Mouse (Mus musculus) embryonic facial prominence, embryonic 13.5 days (tissue): ENCODE results near the gene Vasp. TPM values are rescaled to one million over a fixed set of nuclear protein-coding genes. Genes with fewer than 3 reads are reported as not detected.
A peak's percentile ranks its signal among the peaks of the same experiment; 100 is the strongest.

Experiments used
- ATAC-seq: fragments of 200-750 bp; cut with Nextera tagmentation; 2 replicates; pipeline ENCODE4 v1.8.0; 2017; ENCODE audit warnings: low read depth; ENCODE audit not compliant: insufficient number of reproducible peaks, insufficient read depth, low FRiP score, low TSS enrichment
- H3K27ac ChIP-seq: fragments of 300-500 bp; sonication (generic); 2 replicates; pipeline ENCODE4 v1.5.1; 2015; ENCODE audit warnings: moderate library complexity, mild to moderate bottlenecking, inconsistent platforms
- H3K27me3 ChIP-seq: fragments of 300-500 bp; sonication (generic); 2 replicates; pipeline ENCODE4 v1.6.1; 2015; ENCODE audit warnings: mild to moderate bottlenecking, inconsistent platforms
- H3K36me3 ChIP-seq: fragments of 300-500 bp; sonication (generic); 2 replicates; pipeline ENCODE4 v1.6.1; 2015; ENCODE audit warnings: mild to moderate bottlenecking, inconsistent platforms
- H3K4me1 ChIP-seq: fragments of 300-500 bp; sonication (generic); 2 replicates; pipeline ENCODE4 v1.6.1; 2015; ENCODE audit warnings: inconsistent platforms
- H3K4me2 ChIP-seq: fragments of 300-500 bp; sonication (generic); 2 replicates; pipeline ENCODE4 v1.6.1; 2015; ENCODE audit warnings: moderate library complexity, mild to moderate bottlenecking, inconsistent platforms
- H3K4me3 ChIP-seq: fragments of 300-500 bp; sonication (generic); 2 replicates; pipeline ENCODE4 v1.5.1; 2015; ENCODE audit warnings: mild to moderate bottlenecking, inconsistent platforms
- H3K9ac ChIP-seq: fragments of 300-500 bp; sonication (generic); 2 replicates; pipeline ENCODE4 v1.6.1; 2015; ENCODE audit warnings: mild to moderate bottlenecking, inconsistent platforms
- H3K9me3 ChIP-seq: fragments of 300-500 bp; sonication (generic); 2 replicates; pipeline ENCODE4 v1.6.1; 2016; ENCODE audit warnings: inconsistent platforms
- WGBS: fragments of 180-500 bp; shearing (Covaris S2); methylation state at CpG from one replicate; pipeline ENCODE4 v1.1.7; 2015; ENCODE audit warnings: mixed read lengths; 5-methylcytosine and 5-hydroxymethylcytosine counted together
- polyA plus RNA-seq: library from polyadenylated mRNA; unstranded; fragments of >200 nt; fragmentation: Nextera tagmentation; extraction: Ambion mirVana; gene quantifications from 2 replicates; pipeline ENCODE4 v1.2.1, GENCODE M21; 2015

Gene Vasp
- polyA plus RNA-seq, 1 experiment from 2014 or later: 64.0 TPM

- ATAC-seq: no peak
- Histone ChIP-seq H3K4me1 (peaks cover 32% of the 10 kb centered on the region), H3K27ac (no peak overlapping the region), H3K4me2 (no peak overlapping the region), H3K36me3 (peaks cover 45% of the 10 kb centered on the region), H3K9ac (0 out of 2 replicates have a peak overlapping the region, but pooled peaks have one; percentile 21), H3K27me3 (no peaks in the 10 kb centered on the region), H3K9me3 (no peaks in the 10 kb centered on the region), H3K4me3 (no peak overlapping the region)
- WGBS: 67% methylated on average over 10 of the region's 10 CpGs
These were observed 4.6 kb downstream of the Vasp start for GRCm38 (mm10) chr7:19267051-19267450.

- no peak for ATAC-seq
- H3K4me2 ChIP-seq: peak overlapping the region; percentile 9; the same call in 1 of the 2 replicates
- H3K9me3 ChIP-seq: no peaks in the 10 kb centered on the region
- WGBS: 82% methylated on average over 10 of the region's 10 CpGs
- peak overlapping the region; percentile 46; the same call in 1 of the 2 replicates for H3K9ac ChIP-seq
- no peaks in the 10 kb centered on the region for H3K27me3 ChIP-seq
- no peak overlapping the region for H3K27ac ChIP-seq
- H3K4me3 ChIP-seq: no peak overlapping the region
- peaks cover 32% of the 10 kb centered on the region for H3K4me1 ChIP-seq
- peaks cover 53% of the 10 kb centered on the region for H3K36me3 ChIP-seq
These were observed 5.4 kb downstream of the Vasp start for GRCm38 (mm10) chr7:19265928-19266822.

- Histone ChIP-seq H3K9ac (no peak overlapping the region), H3K27me3 (no peaks in the 10 kb centered on the region), H3K36me3 (peaks cover 63% of the 10 kb centered on the region), H3K4me3 (no peak overlapping the region), H3K27ac (no peak overlapping the region), H3K4me2 (no peak overlapping the region), H3K9me3 (no peaks in the 10 kb centered on the region), H3K4me1 (peaks cover 25% of the 10 kb centered on the region)
- no peak for ATAC-seq
- 82% methylated on average over 7 of the region's 7 CpGs for WGBS
These were observed 6.5 kb downstream of the Vasp start for GRCm38 (mm10) chr7:19265147-19265546.

GRCm38 (mm10) chr7:19258336-19258735, 13.3 kb downstream of the Vasp start:
- ATAC-seq: no peak
- 77% methylated on average over 3 of the region's 3 CpGs for WGBS
- Histone ChIP-seq H3K4me1 (peaks cover 13% of the 10 kb centered on the region), H3K9me3 (no peaks in the 10 kb centered on the region), H3K4me3 (no peak overlapping the region), H3K27ac (no peak overlapping the region; the same call in 1 of the 2 replicates), H3K36me3 (peaks cover 81% of the 10 kb centered on the region), H3K9ac (no peak overlapping the region), H3K4me2 (no peak overlapping the region), H3K27me3 (no peaks in the 10 kb centered on the region)

GRCm38 (mm10) chr7:19257390-19258022, 14.1 kb downstream of the Vasp start:
- Histone ChIP-seq H3K4me2 (no peak overlapping the region), H3K27me3 (no peaks in the 10 kb centered on the region), H3K27ac (peak overlapping the region; percentile 51; the same call in 1 of the 2 replicates), H3K4me3 (no peak overlapping the region), H3K4me1 (peaks cover 13% of the 10 kb centered on the region), H3K36me3 (peaks cover 73% of the 10 kb centered on the region), H3K9ac (no peak overlapping the region), H3K9me3 (no peaks in the 10 kb centered on the region)
- no peak for ATAC-seq
- 33% methylated on average over 11 of the region's 11 CpGs for WGBS

GRCm38 (mm10) chr7:19256567-19256966, 15.1 kb downstream of the Vasp start:
- 74% methylated on average over 7 of the region's 7 CpGs for WGBS
- peaks cover 64% of the 10 kb centered on the region for H3K36me3 ChIP-seq
- peaks cover 13% of the 10 kb centered on the region for H3K4me1 ChIP-seq
- H3K9ac ChIP-seq: no peak overlapping the region
- H3K4me2 ChIP-seq: no peak overlapping the region
- no peak overlapping the region; the same call in 1 of the 2 replicates for H3K27ac ChIP-seq
- no peak for ATAC-seq
- H3K27me3 ChIP-seq: no peaks in the 10 kb centered on the region
- H3K4me3 ChIP-seq: no peak overlapping the region
- H3K9me3 ChIP-seq: no peaks in the 10 kb centered on the region

GRCm38 (mm10) chr7:19255395-19255794, 16.2 kb downstream of the Vasp start:
- H3K4me3 ChIP-seq: no peak overlapping the region
- WGBS: 92% methylated on average over 17 of the region's 17 CpGs

GRCm38 (mm10) chr7:19253437-19253836, 18.2 kb downstream of the Vasp start:
- no peak overlapping the region for H3K4me2 ChIP-seq
- WGBS: 50% methylated on average over 5 of the region's 5 CpGs
- no peak for ATAC-seq

More at GRCm38 (mm10) chr7:19255395-19255794, 16.2 kb downstream of the Vasp start:
- peaks cover 13% of the 10 kb centered on the region for H3K4me1 ChIP-seq
- ATAC-seq: no peak
- no peaks in the 10 kb centered on the region for H3K9me3 ChIP-seq
- no peak overlapping the region for H3K9ac ChIP-seq
- no peak overlapping the region for H3K27ac ChIP-seq
- H3K4me2 ChIP-seq: no peak overlapping the region
- H3K36me3 ChIP-seq: peaks cover 54% of the 10 kb centered on the region
- no peaks in the 10 kb centered on the region for H3K27me3 ChIP-seq

GRCm38 (mm10) chr7:19252078-19252477, 19.5 kb downstream of the Vasp start:
- Histone ChIP-seq H3K4me2 (no peak overlapping the region), H3K9me3 (no peaks in the 10 kb centered on the region), H3K27ac (no peak overlapping the region), H3K4me3 (no peak overlapping the region), H3K36me3 (peaks cover 28% of the 10 kb centered on the region), H3K4me1 (peaks cover 3% of the 10 kb centered on the region; the same call in 1 of the 2 replicates), H3K9ac (no peak overlapping the region), H3K27me3 (no peaks in the 10 kb centered on the region)
- WGBS: 84% methylated on average over 4 of the region's 4 CpGs
- no peak for ATAC-seq

More at GRCm38 (mm10) chr7:19253437-19253836, 18.2 kb downstream of the Vasp start:
- Histone ChIP-seq H3K27me3 (no peaks in the 10 kb centered on the region), H3K9me3 (no peaks in the 10 kb centered on the region), H3K36me3 (peaks cover 34% of the 10 kb centered on the region), H3K9ac (no peak overlapping the region), H3K27ac (no peak overlapping the region), H3K4me3 (no peak overlapping the region), H3K4me1 (peaks cover 13% of the 10 kb centered on the region)

GRCm38 (mm10) chr7:19247511-19247910, 24.1 kb downstream of the Vasp start:
- WGBS: 94% methylated on average over 2 of the region's 2 CpGs
- H3K27ac ChIP-seq: no peak overlapping the region
- H3K9me3 ChIP-seq: no peaks in the 10 kb centered on the region
- peaks cover 29% of the 10 kb centered on the region for H3K36me3 ChIP-seq
- ATAC-seq: no peak
- no peaks in the 10 kb centered on the region for H3K4me1 ChIP-seq
- no peaks in the 10 kb centered on the region for H3K27me3 ChIP-seq
- no peak overlapping the region for H3K9ac ChIP-seq
- H3K4me2 ChIP-seq: no peak overlapping the region
- H3K4me3 ChIP-seq: no peak overlapping the region

GRCm38 (mm10) chr7:19246855-19247254, 24.8 kb downstream of the Vasp start:
- no peaks in the 10 kb centered on the region for H3K4me1 ChIP-seq
- H3K9me3 ChIP-seq: no peaks in the 10 kb centered on the region
- H3K9ac ChIP-seq: no peak overlapping the region
- H3K4me2 ChIP-seq: no peak overlapping the region
- peaks cover 29% of the 10 kb centered on the region for H3K36me3 ChIP-seq
- H3K27me3 ChIP-seq: no peaks in the 10 kb centered on the region
- no peak overlapping the region for H3K27ac ChIP-seq
- no peak overlapping the region for H3K4me3 ChIP-seq
- WGBS: 97% methylated on average over 1 of the region's 1 CpGs
- ATAC-seq: no peak
